Comparison of ENCODE assay signal across 10 mouse cellular contexts in the genomic region with DNA sequence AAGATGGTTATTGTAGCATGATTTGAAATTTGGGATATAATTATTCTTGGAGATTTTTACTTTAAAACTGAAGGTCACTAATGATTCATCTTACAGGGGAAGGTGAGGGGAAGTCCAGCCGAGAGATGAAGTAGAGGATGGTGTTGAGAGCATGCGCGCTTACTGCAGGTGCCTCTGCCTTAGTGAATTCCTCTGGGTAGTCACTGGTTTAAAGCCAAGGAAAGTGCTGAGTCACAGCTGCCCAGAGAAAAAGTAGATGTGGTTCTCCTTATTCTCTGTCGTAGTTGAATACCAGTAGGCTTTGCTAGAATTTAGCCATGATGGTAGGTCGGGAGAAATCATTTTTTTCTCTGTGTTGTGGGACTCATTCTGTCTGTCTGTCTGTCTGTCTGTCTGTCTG.
A peak's percentile ranks its signal among the peaks of the same experiment; 100 is the strongest.
DNase-seq lines count a peak whose midpoint lies in the region; ATAC-seq and TF ChIP-seq lines count a peak whose summit lies in the region.
"Had no signal": no experiment of that assay in that cellular context is flagged by ENCODE, and none has a peak within 500 bp of the region (broad histone marks: within the 10 kb centered on the region; RNA-seq: fewer than 3 reads in every experiment).

No protein-coding gene starts in this region.

- no peak for TF ChIP-seq RAD21 in CH12.LX (IDR thresholded peaks at IDR 0.05; ENCODE audit: low read depth, low read length)

- 82% methylated on average over 5 of the region's 5 CpGs for WGBS in heart, embryonic 11.5 days (ENCODE audit: insufficient replicate concordance)
- 93% methylated on average over 5 of the region's 5 CpGs for WGBS in forebrain, postnatal 0 days

- no peaks in the 10 kb centered on the region for H3K9me3 ChIP-seq in heart, embryonic 11.5 days (replicated peaks; ENCODE audit: control insufficient read depth, low read length)
- no peaks in the 10 kb centered on the region for H3K9me3 ChIP-seq in CH12.LX (replicated peaks; ENCODE audit: low read length)
- no peaks in the 10 kb centered on the region for H3K9me3 ChIP-seq in forebrain, postnatal 0 days (ENCODE audit: low read length)

- TF ChIP-seq CTCF in CH12.LX (conservative IDR thresholded peaks at IDR 0.05 in 1 of 2, IDR thresholded peaks at IDR 0.05 in 1 of 2; ENCODE audit: low read depth in 2 of 2, low read length in 2 of 2): no peak
- TF ChIP-seq CTCF in forebrain, postnatal 0 days (IDR thresholded peaks at IDR 0.05; ENCODE audit: low read depth): no peak

- H3K4me3 ChIP-seq in heart, embryonic 11.5 days (ENCODE audit: low read depth, low read length): no peak overlapping the region
- H3K4me3 ChIP-seq in CH12.LX (replicated peaks in 1 of 3; ENCODE audit: low read depth in 2 of 3, low read length in 2 of 3, poor library complexity in 1 of 3): peak overlapping the region in 2 of 3 experiments; percentile 53 to 57
- H3K4me3 ChIP-seq in forebrain, postnatal 0 days (ENCODE audit: low read depth, low read length): no peak overlapping the region

- H3K79me2 ChIP-seq in CH12.LX (replicated peaks; ENCODE audit: control insufficient read depth, extremely low read depth, insufficient read depth, poor library complexity, severe bottlenecking): no peaks in the 10 kb centered on the region; the same call in none of the 2 replicates

- dilution Hi-C loops in CH12.LX (cut with MboI; ENCODE audit: extremely low pct_ligation_motif_present, extremely low pct_unique_long_range_greater_than_20kb, low sequenced_read_pairs): no loop called here

- H3K4me2 ChIP-seq in heart, embryonic 11.5 days: no peak overlapping the region; the same call in 1 of the 2 replicates
- H3K4me2 ChIP-seq in CH12.LX (ENCODE audit: insufficient read depth, low read depth, poor library complexity, severe bottlenecking): peak overlapping the region; percentile 79
- no peak overlapping the region for H3K4me2 ChIP-seq in forebrain, postnatal 0 days (ENCODE audit: low read depth)

- TF ChIP-seq EP300 in CH12.LX (IDR thresholded peaks at IDR 0.05; ENCODE audit: low read length): no peak

- no peak overlapping the region for H3K9ac ChIP-seq in heart, embryonic 11.5 days (ENCODE audit: low read depth, low read length)
- peak overlapping the region; percentile 35; the same call in 1 of the 2 replicates for H3K9ac ChIP-seq in CH12.LX (ENCODE audit: insufficient read depth, low read depth)
- H3K9ac ChIP-seq in forebrain, postnatal 0 days: no peak overlapping the region

- peak; percentile 26 for DNase-seq in heart, adult 8-10 months (ENCODE audit: low spot score)
- DNase-seq in CH12.LX (ENCODE audit: extremely low read depth): peak; percentile 72
- peak; percentile 27 for DNase-seq in fibroblast of lung, adult 2 months (ENCODE audit: low read depth)
- DNase-seq in forebrain, postnatal 0 days: no peak
- no peak for DNase-seq in right cerebral cortex, postnatal 25 days
- no peak for DNase-seq in cerebellum, postnatal 10 days
- DNase-seq: cerebellum, adult 11 months had no signal

- H3K36me3 ChIP-seq in heart, embryonic 11.5 days (ENCODE audit: control insufficient read depth, insufficient read depth, low read length): no peaks in the 10 kb centered on the region
- peaks cover 2 to 19% of the 10 kb centered on the region in 2 experiments for H3K36me3 ChIP-seq in CH12.LX (replicated peaks in 1 of 2; ENCODE audit: control insufficient read depth in 1 of 2, insufficient read depth in 1 of 2, low read length in 1 of 2)
- H3K36me3 ChIP-seq in forebrain, postnatal 0 days (ENCODE audit: insufficient read depth): no peaks in the 10 kb centered on the region

- no peak for ATAC-seq in heart, embryonic 11.5 days (replicated peaks; ENCODE audit: insufficient number of reproducible peaks, low FRiP score, low TSS enrichment)
- peak; percentile 39 for ATAC-seq in megakaryocyte, adult 5-6 weeks (ENCODE audit: poor library complexity, severe bottlenecking)
- ATAC-seq in forebrain, postnatal 0 days: no peak
- ATAC-seq: hindbrain, embryonic 16.5 days had no signal

- no peak overlapping the region for H3K27ac ChIP-seq in heart, embryonic 11.5 days (ENCODE audit: low read depth, low read length)
- peak overlapping the region; percentile 54; the same call in 1 of the 2 replicates for H3K27ac ChIP-seq in CH12.LX (ENCODE audit: insufficient read depth, low read depth)
- H3K27ac ChIP-seq in forebrain, postnatal 0 days (ENCODE audit: low read depth, low read length): no peak overlapping the region

- H3K4me1 ChIP-seq in heart, embryonic 11.5 days (ENCODE audit: control insufficient read depth, insufficient read depth, low read length): peaks cover 30% of the 10 kb centered on the region
- H3K4me1 ChIP-seq in CH12.LX (ENCODE audit: control insufficient read depth in 1 of 2, insufficient read depth in 2 of 2): peaks cover 10 to 67% of the 10 kb centered on the region in 2 experiments; a peak in 3 of 4 replicates
- H3K4me1 ChIP-seq in forebrain, postnatal 0 days (ENCODE audit: insufficient read depth): no peaks in the 10 kb centered on the region

- H3K27me3 ChIP-seq in heart, embryonic 11.5 days (ENCODE audit: control insufficient read depth, insufficient read depth, low read length): no peaks in the 10 kb centered on the region
- no peaks in the 10 kb centered on the region for H3K27me3 ChIP-seq in CH12.LX (replicated peaks)
- no peaks in the 10 kb centered on the region for H3K27me3 ChIP-seq in forebrain, postnatal 0 days (ENCODE audit: insufficient read depth, low read length)

- 0 out of 2 replicates have a peak, but pooled peaks have one; percentile 22 for TF ChIP-seq POLR2A in CH12.LX (IDR thresholded peaks at IDR 0.05; ENCODE audit: low read depth, low read length)

- in situ Hi-C loops in CH12.LX (cut with MboI; ENCODE audit: low pct_ligation_motif_present, low pct_unique_long_range_greater_than_20kb, low sequenced_read_pairs): no loop called here

TF ChIP-seq in CH12.LX, 34 proteins besides CTCF, POLR2A, EP300 and RAD21:
- TF ChIP-seq UBTF (IDR thresholded peaks at IDR 0.05; ENCODE audit: low read depth, low read length) (no peak), IRF4 (IDR thresholded peaks at IDR 0.05; ENCODE audit: low read depth, low read length) (no peak), ZC3H11A (IDR thresholded peaks at IDR 0.05; ENCODE audit: low read depth, low read length) (no peak), USF1 (IDR thresholded peaks at IDR 0.05; ENCODE audit: low read depth, low read length) (no peak), PAX5 (IDR thresholded peaks at IDR 0.05; ENCODE audit: low read length) (no peak), HCFC1 (IDR thresholded peaks at IDR 0.05; ENCODE audit: low read depth, low read length) (no peak), NELFE (IDR thresholded peaks at IDR 0.05; ENCODE audit: low read depth, low read length) (no peak), GABPA (IDR thresholded peaks at IDR 0.05; ENCODE audit: insufficient replicate concordance, low read depth, low read length) (peak; percentile 38; the same call in 1 of the 2 replicates), RCOR1 (conservative IDR thresholded peaks at IDR 0.05; ENCODE audit: low read depth, low read length) (no peak), SIN3A (IDR thresholded peaks at IDR 0.05; ENCODE audit: low read length) (peak; percentile 46; the same call in 1 of the 2 replicates), MAFK (IDR thresholded peaks at IDR 0.05; ENCODE audit: insufficient replicate concordance, low read length) (peak; percentile 92), NRF1 (IDR thresholded peaks at IDR 0.05; ENCODE audit: low read depth, low read length) (peak; percentile 73), MAZ (IDR thresholded peaks at IDR 0.05; ENCODE audit: low read depth, low read length) (no peak), SMC3 (IDR thresholded peaks at IDR 0.05; ENCODE audit: low read depth, low read length) (no peak)

Comparison
In these comparisons a context has a peak if more than half of its experiments do, and no peak if none do; other contexts are left out.
1. DNase-seq: peak in heart, adult 8-10 months (single experiment), CH12.LX (single experiment) and fibroblast of lung, adult 2 months (single experiment); none in forebrain, postnatal 0 days (single experiment), right cerebral cortex, postnatal 25 days (single experiment) and cerebellum, postnatal 10 days (0 of 2).
2. H3K4me3 ChIP-seq: peak in CH12.LX (2 of 3); none in heart, embryonic 11.5 days (single experiment) and forebrain, postnatal 0 days (single experiment).